Mouse (Mus musculus) cerebellum, adult 2 months (tissue): Measurements from ENCODE around the gene Zdhhc8.

Source experiments
- CTCF ChIP-seq: fragments of 200-500 bp; IDR thresholded peaks from 2 replicates; pipeline ENCODE4 v1.5.1; 2011; ENCODE audit warnings: low read depth, mild to moderate bottlenecking, control low read depth, low read length, moderate library complexity, borderline replicate concordance; ENCODE audit not compliant: insufficient read depth
- POLR2A ChIP-seq: fragments of 200-500 bp; IDR thresholded peaks from 2 replicates; pipeline ENCODE4 v1.6.1; 2011; ENCODE audit warnings: low read length, control low read depth, borderline replicate concordance; ENCODE audit not compliant: insufficient read depth

GRCm38 (mm10) chr16:18181398-18181797 lies 53.5 kb downstream of the Zdhhc8 start:
- TF ChIP-seq CTCF (no peak), POLR2A (no peak)
